Mouse (Mus musculus): ENCODE measurements around the gene Klra2. TPM values are rescaled to one million over a fixed set of nuclear protein-coding genes. Genes with fewer than 3 reads are reported as not detected.
"Not testable (repeated sequence)": the region's sequence is repeated elsewhere in the genome, so short reads cannot be mapped to it uniquely, and the experiment has no call there.

Klra2 gene
- polyA plus RNA-seq (2015; fragmentation: Nextera tagmentation; extraction: Ambion mirVana): 0.10 and 0.12 TPM in 2 replicates

DNA sequence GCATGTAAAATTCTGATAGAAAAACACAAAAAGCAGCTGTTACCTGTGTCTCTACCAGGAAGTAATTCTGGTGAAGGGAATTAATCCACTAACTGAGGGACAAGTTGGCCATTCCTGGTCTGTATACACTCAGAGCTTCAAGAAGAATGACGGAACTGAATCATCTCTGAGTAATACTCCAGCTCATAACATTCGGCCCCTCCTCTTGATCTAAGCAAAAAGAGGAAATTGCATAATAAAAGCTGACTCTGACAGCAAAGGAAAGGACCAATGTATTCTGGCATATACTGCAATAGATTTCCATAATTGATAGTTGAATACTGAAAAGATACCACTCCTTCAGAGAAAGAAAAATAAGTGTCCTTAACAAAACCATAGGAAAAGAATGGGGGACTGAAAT lies at the start of gene Klra2:
Klra2 (minus strand) TSS at position 157 of the 400 bp plus-strand sequence.
- Histone ChIP-seq H3K27ac (replicated peaks) (no peak within 1 kb of the TSS), H3K4me1 (replicated peaks) (no peaks in the 10 kb centered on the region), H3K36me3 (no peaks in the 10 kb centered on the region), H3K4me3 (no peak within 1 kb of the TSS), H3K27me3 (no peaks in the 10 kb centered on the region), H3K9ac (no peak within 1 kb of the TSS), H3K4me2 (no peak within 1 kb of the TSS), H3K9me3 (no peaks in the 10 kb centered on the region)
- ATAC-seq (ENCODE audit: low FRiP score, low read depth): no peak
- 90% methylated on average over 2 of the region's 2 CpGs for WGBS

GRCm38 (mm10) chr6:131294435-131295112 lies 47.4 kb upstream of the Klra2 start:
- H3K4me2 ChIP-seq: no peak overlapping the region
- no peaks in the 10 kb centered on the region for H3K9me3 ChIP-seq
- no peak overlapping the region for H3K27ac ChIP-seq (replicated peaks)
- H3K27me3 ChIP-seq: no peaks in the 10 kb centered on the region
- no peaks in the 10 kb centered on the region for H3K36me3 ChIP-seq
- H3K4me3 ChIP-seq: no peak overlapping the region
- WGBS: 85% methylated on average over 5 of the region's 5 CpGs
- ATAC-seq (ENCODE audit: low FRiP score, low read depth): no peak
- no peak overlapping the region for H3K9ac ChIP-seq
- H3K4me1 ChIP-seq (replicated peaks): peaks cover 15% of the 10 kb centered on the region

DNA sequence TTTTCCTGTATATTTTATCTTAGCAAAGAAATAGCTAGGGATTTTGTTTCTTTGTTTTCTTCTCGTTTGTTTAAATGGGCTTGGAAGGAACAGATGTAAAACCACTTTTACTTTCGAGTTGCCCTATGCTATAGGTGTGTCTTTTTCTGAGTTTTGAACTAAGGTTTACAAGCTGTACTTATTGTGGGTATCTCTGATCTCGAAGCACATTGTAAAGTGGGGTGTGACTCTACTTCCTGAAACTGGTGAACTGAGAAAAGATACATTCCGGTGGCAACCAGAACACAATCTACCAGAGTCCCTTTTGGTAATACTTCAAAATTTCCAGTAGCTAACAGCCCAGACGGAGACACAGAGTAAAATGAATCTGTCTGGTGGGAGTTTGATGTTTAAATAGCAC lies 46.8 kb upstream of the Klra2 start:
- Histone ChIP-seq H3K27me3 (no peaks in the 10 kb centered on the region), H3K36me3 (no peaks in the 10 kb centered on the region), H3K4me2 (peak overlapping the region; percentile 65), H3K4me1 (replicated peaks) (peaks cover 15% of the 10 kb centered on the region), H3K4me3 (peak overlapping the region; percentile 66), H3K9ac (no peak overlapping the region), H3K9me3 (no peaks in the 10 kb centered on the region), H3K27ac (replicated peaks) (no peak overlapping the region)
- 90% methylated on average over 5 of the region's 5 CpGs for WGBS
- ATAC-seq (ENCODE audit: low FRiP score, low read depth): no peak

- Histone ChIP-seq H3K4me3 (peak within 1 kb of the TSS; percentile 66), H3K9me3 (no peaks in the 10 kb centered on the region), H3K36me3 (peaks cover 4% of the 10 kb centered on the region; the same call in 1 of the 2 replicates), H3K4me2 (peak within 1 kb of the TSS; percentile 65), H3K27me3 (no peaks in the 10 kb centered on the region), H3K27ac (replicated peaks) (peak within 1 kb of the TSS; percentile 79), H3K9ac (peak within 1 kb of the TSS; percentile 76), H3K4me1 (replicated peaks) (peaks cover 15% of the 10 kb centered on the region)
- WGBS: 2% methylated on average over 50 of the region's 51 CpGs
- ATAC-seq (ENCODE audit: low FRiP score, low read depth): peak; percentile 93
Measured at GRCm38 (mm10) chr6:131292991-131293788, 46.0 kb upstream of the Klra2 start, which contains the start of gene Magohb. Gene Magohb (minus strand): TSS chr6:131293244.

DNA sequence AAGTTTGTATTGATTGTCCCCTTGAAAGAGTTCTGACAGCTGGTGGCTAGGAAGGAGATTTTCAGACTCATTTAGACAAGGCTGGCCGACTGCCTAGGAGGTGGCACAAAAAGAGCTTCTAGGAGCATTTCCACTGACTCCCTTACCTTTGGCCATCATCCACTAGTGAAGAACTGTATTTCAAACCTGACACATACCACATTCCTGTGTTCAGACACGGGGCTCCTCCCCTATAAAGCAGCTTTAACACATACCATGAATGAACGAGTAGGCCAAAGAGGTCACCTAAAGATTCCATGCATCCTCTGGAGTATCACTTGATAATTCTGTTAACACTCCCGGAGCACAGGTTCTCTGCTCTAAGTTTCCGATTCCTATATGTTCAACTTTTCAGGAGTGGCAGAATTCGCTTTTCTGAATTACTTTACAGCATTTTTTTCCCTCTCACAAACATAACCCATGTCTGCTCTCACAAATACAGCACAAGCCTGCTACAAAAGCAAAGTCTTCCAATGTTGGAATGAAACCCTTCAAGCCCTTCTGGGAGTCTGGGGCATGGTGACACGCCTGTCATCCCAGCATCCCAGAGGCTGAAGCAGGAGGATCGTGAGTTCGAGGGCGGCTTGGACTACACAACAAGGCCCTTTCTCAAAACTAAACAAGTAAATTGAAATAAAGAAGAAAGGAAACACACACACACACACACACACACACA lies 45.3 kb upstream of the Klra2 start:
- no peaks in the 10 kb centered on the region for H3K9me3 ChIP-seq
- peak overlapping the region; percentile 76 for H3K9ac ChIP-seq
- peaks cover 15% of the 10 kb centered on the region for H3K4me1 ChIP-seq (replicated peaks)
- H3K36me3 ChIP-seq: peaks cover 6% of the 10 kb centered on the region; the same call in 1 of the 2 replicates
- H3K4me2 ChIP-seq: peak overlapping the region; percentile 65
- ATAC-seq (ENCODE audit: low FRiP score, low read depth): peak; percentile 71
- peak overlapping the region; percentile 66 for H3K4me3 ChIP-seq
- H3K27me3 ChIP-seq: no peaks in the 10 kb centered on the region
- 29% methylated on average over 10 of the region's 10 CpGs for WGBS
- peak overlapping the region; percentile 79 for H3K27ac ChIP-seq (replicated peaks)

DNA sequence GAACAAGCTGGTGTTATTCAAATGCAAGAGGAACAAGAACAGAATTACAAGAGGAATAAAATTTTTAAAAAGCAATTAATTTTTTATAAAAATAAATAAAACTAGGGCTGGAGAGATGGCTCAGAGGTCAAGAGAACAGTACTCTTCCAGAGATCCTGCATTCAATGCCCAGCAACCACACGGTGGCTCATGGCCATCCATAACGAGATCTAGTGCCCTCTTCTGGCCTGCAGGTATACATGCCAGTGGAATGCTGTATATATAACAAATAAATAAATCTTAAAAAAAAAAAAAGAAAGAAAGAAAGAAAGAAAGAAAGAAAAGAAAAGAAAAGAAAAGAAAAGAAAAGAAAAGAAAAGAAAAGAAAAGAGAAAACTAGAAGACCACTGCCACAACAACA lies 43.3 kb upstream of the Klra2 start:
- ATAC-seq (ENCODE audit: low FRiP score, low read depth): no peak
- no peak overlapping the region for H3K27ac ChIP-seq (replicated peaks)
- peaks cover 15% of the 10 kb centered on the region for H3K4me1 ChIP-seq (replicated peaks)
- no peak overlapping the region for H3K4me3 ChIP-seq
- H3K36me3 ChIP-seq: peaks cover 18% of the 10 kb centered on the region
- H3K9ac ChIP-seq: no peak overlapping the region
- no peak overlapping the region for H3K4me2 ChIP-seq
- 14% methylated on average over 2 of the region's 2 CpGs for WGBS
- H3K27me3 ChIP-seq: no peaks in the 10 kb centered on the region
- H3K9me3 ChIP-seq: no peaks in the 10 kb centered on the region

DNA sequence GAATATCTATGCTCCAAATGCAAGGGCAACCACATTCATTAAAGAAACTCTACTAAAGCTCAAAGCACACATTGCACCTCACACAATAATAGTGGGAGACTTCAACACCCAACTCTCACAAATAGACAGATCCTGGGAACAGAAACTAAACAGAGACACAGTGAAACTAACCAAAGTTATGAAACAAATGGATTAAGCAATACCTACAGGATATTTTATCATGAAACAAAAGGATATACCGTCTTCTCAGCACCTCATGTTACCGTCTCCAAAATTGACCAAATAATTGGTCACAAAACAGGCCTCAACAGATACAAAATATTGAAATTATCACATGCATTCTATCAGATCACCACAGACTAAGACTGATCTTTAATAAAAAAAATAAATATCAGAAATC lies 31.0 kb upstream of the Klra2 start:
- H3K9me3 ChIP-seq; H3K4me3 ChIP-seq; H3K4me2 ChIP-seq; ATAC-seq (ENCODE audit: low FRiP score, low read depth); H3K27me3 ChIP-seq; H3K4me1 ChIP-seq (replicated peaks); H3K27ac ChIP-seq (replicated peaks); H3K9ac ChIP-seq: not testable (repeated sequence)
- WGBS: 98% methylated on average over 2 of the region's 2 CpGs
- H3K36me3 ChIP-seq: peaks cover 29% of the 10 kb centered on the region

- no peaks in the 10 kb centered on the region for H3K27me3 ChIP-seq
- 95% methylated on average over 4 of the region's 4 CpGs for WGBS
Measured at GRCm38 (mm10) chr6:131276659-131277058, 29.5 kb upstream of the Klra2 start.

DNA sequence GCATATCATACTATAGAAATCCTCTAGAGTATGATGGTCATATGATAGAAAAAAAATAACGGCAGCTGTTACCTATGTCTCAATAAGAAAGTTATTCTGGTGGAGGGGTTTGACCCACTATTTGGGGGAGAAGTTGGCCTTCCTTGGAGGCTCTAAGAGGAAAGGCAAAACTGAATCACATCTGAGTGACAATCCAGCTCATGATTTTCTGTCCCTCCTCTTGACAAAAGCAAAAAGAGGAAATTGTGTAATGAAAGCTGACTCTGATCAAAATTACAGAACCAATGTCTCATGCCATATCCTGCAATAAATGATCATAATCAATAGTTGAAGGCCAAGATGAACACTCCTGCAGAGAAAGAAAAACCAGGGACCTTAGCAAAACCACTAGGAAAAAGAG lies 25.1 kb upstream of the Klra2 start:
- Histone ChIP-seq H3K27me3 (no peaks in the 10 kb centered on the region), H3K4me3 (no peak overlapping the region), H3K27ac (replicated peaks) (no peak overlapping the region), H3K36me3 (peaks cover 12% of the 10 kb centered on the region), H3K9me3 (no peaks in the 10 kb centered on the region), H3K4me2 (no peak overlapping the region), H3K4me1 (replicated peaks) (no peaks in the 10 kb centered on the region), H3K9ac (no peak overlapping the region)
- WGBS: 96% methylated on average over 1 of the region's 1 CpGs
- no peak for ATAC-seq (ENCODE audit: low FRiP score, low read depth)

More at GRCm38 (mm10) chr6:131276659-131277058, 29.5 kb upstream of the Klra2 start:
- no peak overlapping the region for H3K4me3 ChIP-seq
- H3K4me2 ChIP-seq: no peak overlapping the region
- no peak overlapping the region for H3K27ac ChIP-seq (replicated peaks)
- peaks cover 14% of the 10 kb centered on the region for H3K36me3 ChIP-seq
- H3K9me3 ChIP-seq: no peaks in the 10 kb centered on the region
- no peaks in the 10 kb centered on the region for H3K4me1 ChIP-seq (replicated peaks)
- no peak for ATAC-seq (ENCODE audit: low FRiP score, low read depth)
- H3K9ac ChIP-seq: no peak overlapping the region

DNA sequence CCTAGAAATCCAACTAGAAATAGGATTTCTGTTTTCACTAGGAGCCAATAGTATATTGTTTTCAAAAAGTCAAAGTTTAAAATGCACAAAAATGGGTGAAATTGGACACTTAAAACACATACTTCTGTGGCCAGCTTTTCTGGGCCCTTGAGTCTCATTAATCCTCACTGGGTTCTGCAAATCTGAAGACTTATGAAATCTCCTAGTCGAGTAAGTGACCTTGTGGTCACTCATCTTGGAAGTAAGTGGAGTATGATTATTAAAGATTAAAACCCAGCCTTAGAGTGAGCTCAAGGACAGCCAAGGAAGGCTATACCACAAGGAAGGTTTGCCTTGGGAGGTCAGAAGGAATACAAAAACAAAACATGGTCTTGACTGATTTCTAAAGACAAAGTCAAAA lies 23.1 kb upstream of the Klra2 start:
- no peaks in the 10 kb centered on the region for H3K4me1 ChIP-seq (replicated peaks)
- no peak overlapping the region for H3K4me2 ChIP-seq
- no peaks in the 10 kb centered on the region for H3K27me3 ChIP-seq
- no peak overlapping the region for H3K27ac ChIP-seq (replicated peaks)
- H3K9ac ChIP-seq: no peak overlapping the region
- H3K4me3 ChIP-seq: no peak overlapping the region
- WGBS: 65% methylated on average over 1 of the region's 1 CpGs
- H3K36me3 ChIP-seq: no peaks in the 10 kb centered on the region
- H3K9me3 ChIP-seq: no peaks in the 10 kb centered on the region
- no peak for ATAC-seq (ENCODE audit: low FRiP score, low read depth)

- H3K4me2 ChIP-seq: no peak overlapping the region
- H3K9me3 ChIP-seq: no peaks in the 10 kb centered on the region
- no peaks in the 10 kb centered on the region for H3K4me1 ChIP-seq (replicated peaks)
- 94% methylated on average over 2 of the region's 2 CpGs for WGBS
- H3K36me3 ChIP-seq: no peaks in the 10 kb centered on the region
- ATAC-seq (ENCODE audit: low FRiP score, low read depth): no peak
- no peak overlapping the region for H3K9ac ChIP-seq
- no peak overlapping the region for H3K27ac ChIP-seq (replicated peaks)
- no peak overlapping the region for H3K4me3 ChIP-seq
- H3K27me3 ChIP-seq: no peaks in the 10 kb centered on the region
Measured at GRCm38 (mm10) chr6:131269599-131269998, 22.4 kb upstream of the Klra2 start.

DNA sequence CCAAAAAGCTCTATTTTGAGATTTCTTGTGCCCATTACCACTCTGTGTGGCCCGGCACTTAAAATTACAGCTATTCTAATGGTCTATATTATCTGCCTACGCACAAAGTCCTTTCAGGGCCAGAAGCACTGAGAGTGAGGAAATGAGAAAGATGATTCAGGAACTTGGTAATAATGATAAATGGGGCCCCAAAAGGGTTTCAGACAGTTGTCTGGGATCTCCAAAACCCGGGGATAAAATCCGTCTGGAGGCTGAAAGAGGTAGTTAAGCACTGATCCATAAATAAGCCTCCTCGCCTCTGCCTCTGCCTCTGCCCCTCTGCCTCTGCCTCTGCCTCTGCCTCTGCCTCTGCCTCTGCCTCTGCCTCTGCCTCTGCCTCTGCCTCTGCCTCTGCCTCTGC lies 17.0 kb upstream of the Klra2 start:
- Histone ChIP-seq H3K4me2 (no peak overlapping the region), H3K4me1 (replicated peaks) (no peaks in the 10 kb centered on the region), H3K9ac (no peak overlapping the region), H3K4me3 (no peak overlapping the region), H3K27me3 (no peaks in the 10 kb centered on the region), H3K27ac (replicated peaks) (no peak overlapping the region), H3K36me3 (no peaks in the 10 kb centered on the region), H3K9me3 (no peaks in the 10 kb centered on the region)
- no peak for ATAC-seq (ENCODE audit: low FRiP score, low read depth)
- 91% methylated on average over 5 of the region's 5 CpGs for WGBS
